Mouse (Mus musculus) intestine, embryonic 14.5 days (tissue): Measurements from ENCODE around the gene Tnfrsf18. TPM values are rescaled to one million over a fixed set of nuclear protein-coding genes. Genes with fewer than 3 reads are reported as not detected.
A peak's percentile ranks its signal among the peaks of the same experiment; 100 is the strongest.

Source experiments
- ATAC-seq: fragments of 200-750 bp; cut with Nextera tagmentation; replicated peaks from 2 replicates; pipeline ENCODE4 v1.8.0; 2017; ENCODE audit warnings: low read depth, moderate number of reproducible peaks, moderate TSS enrichment, moderate library complexity; ENCODE audit not compliant: low FRiP score, low TSS enrichment
- DNase-seq: peaks from one replicate; pipeline ENCODE4 v3.0.0-alpha.2; 2018; ENCODE audit warnings: low spot score
- H3K27ac ChIP-seq: fragments of 300-500 bp; sonication (generic); 2 replicates; pipeline ENCODE4 v1.5.1; 2014; ENCODE audit warnings: low read depth, mild to moderate bottlenecking, control low read depth
- H3K27me3 ChIP-seq: fragments of 300-500 bp; sonication (generic); replicated peaks from 2 replicates; pipeline ENCODE4 v1.6.1; 2014; ENCODE audit warnings: low read length, control low read depth; ENCODE audit not compliant: control insufficient read depth, insufficient read depth
- H3K36me3 ChIP-seq: fragments of 300-500 bp; sonication (generic); 2 replicates; pipeline ENCODE4 v1.6.1; 2014; ENCODE audit warnings: low read length, control low read depth; ENCODE audit not compliant: control insufficient read depth, insufficient read depth
- H3K4me1 ChIP-seq: fragments of 300-500 bp; sonication (generic); replicated peaks from 2 replicates; pipeline ENCODE4 v1.6.1; 2014; ENCODE audit warnings: low read length, control low read depth, mixed read lengths; ENCODE audit not compliant: control insufficient read depth, insufficient read depth
- H3K4me2 ChIP-seq: fragments of 300-500 bp; sonication (generic); 2 replicates; pipeline ENCODE4 v1.6.1; 2014; ENCODE audit warnings: low read length
- H3K4me3 ChIP-seq: fragments of 300-500 bp; sonication (generic); 2 replicates; pipeline ENCODE4 v1.5.1; 2014; ENCODE audit warnings: low read depth, low read length, control low read depth, mixed read lengths
- H3K9ac ChIP-seq: fragments of 300-500 bp; sonication (generic); 2 replicates; pipeline ENCODE4 v1.6.1; 2014; ENCODE audit warnings: mild to moderate bottlenecking, low read length
- H3K9me3 ChIP-seq: fragments of 300-500 bp; sonication (generic); 2 replicates; pipeline ENCODE4 v1.6.1; 2016; ENCODE audit warnings: low read length, control low read depth; ENCODE audit not compliant: control insufficient read depth
- WGBS: fragments of 180-500 bp; shearing (Covaris S2); extraction: QIAGEN DNeasy Blood & Tissue Kit; methylation state at CpG from one replicate; pipeline ENCODE4 v1.1.7; 2014; 5-methylcytosine and 5-hydroxymethylcytosine counted together
- polyA plus RNA-seq: library from polyadenylated mRNA; unstranded; fragments of >200 nt; fragmentation: Nextera tagmentation; extraction: Ambion mirVana; gene quantifications from 2 replicates; pipeline ENCODE4 v1.2.1, GENCODE M21; 2014

Gene Tnfrsf18
- polyA plus RNA-seq, 1 experiment from 2014 or later = 1.6 TPM

DNA sequence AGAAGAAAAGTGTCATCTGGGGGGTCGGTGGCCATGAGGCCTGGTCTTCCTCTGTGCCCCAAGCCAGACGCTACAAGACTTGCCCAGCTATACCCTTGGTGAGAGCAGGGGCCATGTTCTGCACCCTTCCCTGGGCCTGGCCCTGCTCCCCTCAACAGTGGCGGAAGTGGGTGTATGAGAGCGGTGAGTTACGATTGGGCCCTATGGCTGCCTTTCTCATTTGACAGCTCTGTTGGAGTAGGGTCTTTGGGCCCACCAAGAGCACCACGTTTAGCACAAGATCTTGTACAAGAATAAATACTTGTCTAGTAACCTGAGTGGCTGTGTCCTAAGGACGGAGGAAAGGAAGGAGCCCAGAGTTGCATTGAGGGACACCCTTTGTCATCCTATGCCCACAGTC, 2.6 kb downstream of the Tnfrsf18 start:
- peaks cover 16% of the 10 kb centered on the region; the same call in 1 of the 2 replicates for H3K36me3 ChIP-seq
- DNase-seq (no peak), ATAC-seq (no peak)
- H3K9ac ChIP-seq = no peak overlapping the region
- WGBS = 90% methylated on average over 7 of the region's 7 CpGs
- H3K9me3 ChIP-seq = no peaks in the 10 kb centered on the region
- no peaks in the 10 kb centered on the region for H3K27me3 ChIP-seq
- H3K4me3 ChIP-seq = no peak overlapping the region
- H3K4me1 ChIP-seq = peaks cover 22% of the 10 kb centered on the region
- no peak overlapping the region for H3K4me2 ChIP-seq
- no peak overlapping the region for H3K27ac ChIP-seq

GRCm38 (mm10) chr4:156030651-156031118, 4.7 kb downstream of the Tnfrsf18 start:
- DNase-seq (no peak), ATAC-seq (no peak)
- Histone ChIP-seq H3K9me3 (no peaks in the 10 kb centered on the region), H3K4me3 (peak overlapping the region; percentile 50), H3K27me3 (peaks cover 15% of the 10 kb centered on the region; the same call in 1 of the 2 replicates), H3K27ac (no peak overlapping the region), H3K4me2 (peak overlapping the region; percentile 57), H3K9ac (peak overlapping the region; percentile 50), H3K4me1 (peaks cover 22% of the 10 kb centered on the region), H3K36me3 (peaks cover 16% of the 10 kb centered on the region; the same call in 1 of the 2 replicates)
- WGBS = 57% methylated on average over 9 of the region's 9 CpGs

GRCm38 (mm10) chr4:156031255-156031592, 5.3 kb downstream of the Tnfrsf18 start:
- H3K27me3 ChIP-seq = peaks cover 20% of the 10 kb centered on the region
- ATAC-seq (peak; percentile 5; the same call in 1 of the 2 replicates), DNase-seq (no peak)
- peak overlapping the region; percentile 90 for H3K27ac ChIP-seq
- H3K4me2 ChIP-seq = peak overlapping the region; percentile 57
- H3K9ac ChIP-seq = peak overlapping the region; percentile 50
- H3K9me3 ChIP-seq = no peaks in the 10 kb centered on the region
- H3K4me3 ChIP-seq = peak overlapping the region; percentile 50
- 5% methylated on average over 7 of the region's 7 CpGs for WGBS
- peaks cover 22% of the 10 kb centered on the region for H3K4me1 ChIP-seq
- peaks cover 16% of the 10 kb centered on the region; the same call in 1 of the 2 replicates for H3K36me3 ChIP-seq

GRCm38 (mm10) chr4:156031593-156032391, 5.8 kb downstream of the Tnfrsf18 start:
- 1% methylated on average over 24 of the region's 24 CpGs for WGBS
- Histone ChIP-seq H3K9me3 (no peaks in the 10 kb centered on the region), H3K4me3 (peak overlapping the region; percentile 50), H3K27ac (peak overlapping the region; percentile 90), H3K36me3 (peaks cover 16% of the 10 kb centered on the region; the same call in 1 of the 2 replicates), H3K27me3 (peaks cover 20% of the 10 kb centered on the region), H3K9ac (peak overlapping the region; percentile 50), H3K4me1 (peaks cover 22% of the 10 kb centered on the region), H3K4me2 (peak overlapping the region; percentile 57)
- DNase-seq (peak; percentile 85), ATAC-seq (peak; percentile 87)

- WGBS = 78% methylated on average over 4 of the region's 4 CpGs
- H3K4me2 ChIP-seq = no peak overlapping the region
- no peak for ATAC-seq
- no peak overlapping the region for H3K9ac ChIP-seq
- H3K4me3 ChIP-seq = no peak overlapping the region
- peaks cover 10% of the 10 kb centered on the region; the same call in 1 of the 2 replicates for H3K36me3 ChIP-seq
- no peaks in the 10 kb centered on the region for H3K9me3 ChIP-seq
- DNase-seq = no peak
- 0 out of 2 replicates have a peak overlapping the region, but pooled peaks have one; percentile 90 for H3K27ac ChIP-seq
- peaks cover 20% of the 10 kb centered on the region for H3K27me3 ChIP-seq
- H3K4me1 ChIP-seq = peaks cover 22% of the 10 kb centered on the region
Observed at GRCm38 (mm10) chr4:156032856-156033255, 6.9 kb downstream of the Tnfrsf18 start.

- Histone ChIP-seq H3K4me1 (peaks cover 22% of the 10 kb centered on the region), H3K9ac (no peak overlapping the region), H3K27me3 (peaks cover 20% of the 10 kb centered on the region), H3K9me3 (no peaks in the 10 kb centered on the region), H3K4me2 (no peak overlapping the region), H3K4me3 (no peak overlapping the region), H3K27ac (no peak overlapping the region), H3K36me3 (peaks cover 6% of the 10 kb centered on the region; the same call in 1 of the 2 replicates)
- DNase-seq (no peak), ATAC-seq (no peak)
- 45% methylated on average over 6 of the region's 6 CpGs for WGBS
Observed at GRCm38 (mm10) chr4:156033476-156034119, 7.6 kb downstream of the Tnfrsf18 start.

- no peak for ATAC-seq
- H3K9ac ChIP-seq = no peak overlapping the region
- peaks cover 20% of the 10 kb centered on the region for H3K27me3 ChIP-seq
- H3K36me3 ChIP-seq = peaks cover 4% of the 10 kb centered on the region; the same call in 1 of the 2 replicates
- no peak for DNase-seq
- H3K27ac ChIP-seq = no peak overlapping the region
- no peak overlapping the region for H3K4me3 ChIP-seq
- no peak overlapping the region for H3K4me2 ChIP-seq
- no peaks in the 10 kb centered on the region for H3K9me3 ChIP-seq
- whole genome bisulfite sequencing = 71% methylated on average over 4 of the region's 4 CpGs
- H3K4me1 ChIP-seq = peaks cover 22% of the 10 kb centered on the region
Observed at GRCm38 (mm10) chr4:156034301-156034700, 8.3 kb downstream of the Tnfrsf18 start.

DNA sequence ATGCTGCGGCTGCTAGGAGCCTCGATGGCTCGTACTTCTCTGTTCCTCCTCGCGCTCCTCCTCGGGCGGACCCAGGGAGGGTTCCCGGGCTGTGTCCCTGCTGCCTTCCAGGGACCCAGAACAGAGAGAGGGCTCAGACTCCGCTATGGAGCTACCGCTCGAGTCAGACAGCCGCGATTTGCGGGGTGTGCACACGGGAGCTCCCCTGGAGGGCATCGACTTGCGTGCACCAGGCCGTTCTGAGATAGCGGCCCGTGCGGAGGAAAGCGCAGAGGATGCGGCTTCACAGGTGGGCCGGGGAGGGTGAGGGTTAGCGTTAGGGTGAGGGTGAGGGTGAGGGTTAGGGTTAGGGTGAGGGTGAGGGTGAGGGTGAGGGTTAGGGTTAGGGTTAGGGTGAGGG, 8.9 kb downstream of the Tnfrsf18 start:
- Histone ChIP-seq H3K36me3 (no peaks in the 10 kb centered on the region; the same call in 1 of the 2 replicates), H3K4me3 (peak overlapping the region; percentile 8; the same call in 1 of the 2 replicates), H3K27ac (no peak overlapping the region), H3K27me3 (peaks cover 20% of the 10 kb centered on the region), H3K9ac (0 out of 2 replicates have a peak overlapping the region, but pooled peaks have one; percentile 10), H3K4me1 (peaks cover 22% of the 10 kb centered on the region), H3K4me2 (peak overlapping the region; percentile 20; the same call in 1 of the 2 replicates), H3K9me3 (no peaks in the 10 kb centered on the region)
- no peak for ATAC-seq
- no peak for DNase-seq
- WGBS = 11% methylated on average over 25 of the region's 25 CpGs
